Mouse (Mus musculus) ES-Bruce4 (cell line): Measurements from ENCODE around the gene Nrcam.

Experiments
- CTCF ChIP-seq: IDR thresholded peaks from one replicate; pipeline ENCODE4 v1.8.1; 2011; ENCODE audit warnings: low read depth, low read length
- EP300 ChIP-seq: IDR thresholded peaks from 2 replicates; pipeline ENCODE4 v1.6.1; 2011; ENCODE audit warnings: low read depth, low read length; ENCODE audit not compliant: insufficient read depth
- POLR2A ChIP-seq: IDR thresholded peaks from one replicate; pipeline ENCODE4 v1.8.1; 2011; ENCODE audit warnings: low read length; ENCODE audit not compliant: insufficient read depth

DNA sequence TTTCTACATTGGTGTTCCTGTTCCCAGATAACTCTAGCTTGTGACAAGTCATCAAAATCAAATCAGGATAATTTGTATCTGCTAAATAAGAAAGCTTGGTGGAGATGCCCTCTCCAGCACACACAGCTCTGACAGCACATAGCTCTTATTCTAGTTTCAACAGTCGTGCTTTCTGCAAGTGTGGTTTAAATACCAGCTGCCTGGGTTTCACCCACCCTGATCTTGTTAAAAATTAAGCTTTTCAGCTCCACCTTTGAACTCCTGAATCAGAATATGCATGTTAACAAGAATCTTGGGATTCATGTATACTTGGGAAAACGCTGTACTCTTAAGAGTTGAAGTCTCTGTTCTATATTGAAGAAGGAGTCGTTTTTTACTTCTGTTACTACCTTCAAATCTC lies 66.2 kb downstream of the Nrcam start:
- TF ChIP-seq CTCF (no peak), POLR2A (no peak), EP300 (no peak)
